In the genomic region with DNA sequence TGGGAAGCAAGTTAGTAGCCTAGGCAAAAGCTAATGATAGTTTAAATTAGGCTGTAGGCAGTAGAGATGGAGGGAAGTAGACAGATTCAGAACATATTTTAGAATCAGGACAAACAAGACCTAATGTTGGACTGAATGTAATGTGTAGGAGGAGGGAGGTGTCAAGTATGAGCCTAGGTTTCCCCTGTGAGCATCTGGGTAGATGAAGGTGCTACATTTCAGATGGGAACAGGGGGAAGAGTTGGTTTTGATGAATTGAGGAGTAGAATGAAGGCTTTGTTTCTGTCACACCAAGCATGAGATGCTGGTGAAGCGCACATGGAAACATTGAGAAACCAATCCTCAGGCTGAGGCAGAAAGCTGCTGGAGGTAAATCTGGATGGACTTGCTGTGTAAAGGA, we compare ENCODE assay signal across 17 mouse cellular contexts.
"Had no signal": no experiment of that assay in that cellular context is flagged by ENCODE, and none has a peak within 500 bp of the region (broad histone marks: within the 10 kb centered on the region; RNA-seq: fewer than 3 reads in every experiment).

No protein-coding gene starts in this region.

- DNase-seq: lung, adult 18-20 months; lung, embryonic 14.5 days; lung, postnatal 10 days; lung, postnatal 4 days; midbrain, embryonic 14.5 days; right cerebral cortex, adult 18-20 months; right cerebral cortex, postnatal 25 days; right cerebral cortex, postnatal 4 days; spleen, adult 18-20 months; thymus, adult 2 months; thymus, postnatal 25 days; thymus, postnatal 4 days had no signal

- H3K4me3 ChIP-seq: midbrain, embryonic 10.5 days; midbrain, embryonic 12.5 days; myocyte; neural tube, embryonic 13.5 days; neural tube, embryonic 15.5 days had no signal

- H3K4me1 ChIP-seq: midbrain, embryonic 10.5 days; midbrain, embryonic 12.5 days; neural tube, embryonic 13.5 days had no signal

- H3K27ac ChIP-seq: midbrain, embryonic 10.5 days; midbrain, embryonic 12.5 days; neural tube, embryonic 13.5 days; neural tube, embryonic 15.5 days had no signal
